Mouse (Mus musculus) neutrophil, adult 83 days (primary cell): Measurements from ENCODE around the gene Nlrp14. TPM values are rescaled to one million over a fixed set of nuclear protein-coding genes. Genes with fewer than 3 reads are reported as not detected.

Source experiments
- total RNA-seq, 2 experiments: library from RNA; stranded (reverse); gene quantifications; one replicate each; pipeline ENCODE4 v1.2.4; 2023

The Nlrp14 gene
- total RNA-seq: not detected

DNA sequence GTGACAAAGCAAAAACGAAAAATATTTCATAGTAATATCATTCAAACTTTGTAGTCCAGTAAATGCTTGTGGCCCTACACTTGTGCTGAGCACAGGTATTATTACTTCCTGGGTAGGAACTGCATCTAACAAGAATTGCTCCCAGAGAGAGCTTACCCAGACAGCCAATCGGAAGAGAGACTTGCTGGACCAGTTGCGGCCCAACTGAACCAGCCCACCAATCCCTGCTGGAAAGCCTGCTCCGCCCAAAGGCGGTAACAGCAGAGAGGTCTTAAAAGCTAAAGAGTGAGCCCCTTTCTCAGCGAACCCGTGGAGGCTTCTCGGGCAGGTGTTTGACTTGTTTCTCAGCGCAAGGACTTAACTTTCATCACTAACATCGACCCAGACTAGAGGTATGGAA lies at the start of gene Nlrp14:
Gene Nlrp14 (plus strand): TSS at position 301 of the 400 bp plus-strand sequence.

DNA sequence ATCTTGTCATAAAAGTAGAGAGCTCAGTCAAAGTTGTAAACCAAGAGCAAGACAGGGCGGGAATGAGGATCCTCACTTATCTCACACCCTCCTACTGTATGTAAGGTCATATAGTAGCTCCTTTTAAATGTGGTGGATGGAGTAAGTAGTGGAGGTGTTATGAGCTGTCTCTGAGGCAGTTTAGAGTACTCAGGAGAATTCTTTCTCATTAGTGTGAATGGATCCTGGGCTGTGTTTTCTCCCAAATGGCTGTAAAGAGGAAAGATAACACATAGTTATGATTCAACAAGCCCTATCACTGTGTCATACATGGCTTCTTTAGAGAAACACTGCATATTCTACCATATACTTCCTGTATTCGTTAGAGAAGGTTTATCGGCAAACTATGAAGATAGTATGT lies 35.8 kb upstream of the Nlrp14 start, which contains the start of gene Olfr715:
Gene Olfr715 (minus strand): TSS at position 101 of the 400 bp plus-strand sequence.

GRCm38 (mm10) chr7:107138027-107138426 lies 28.8 kb upstream of the Nlrp14 start, which contains the start of gene Olfr716:
TSS of gene Olfr716 (plus strand) at chr7:107138327.

GRCm38 (mm10) chr7:107209204-107209860 lies 42.5 kb downstream of the Nlrp14 start, which contains the start of gene Rbmxl2:
TSS of gene Rbmxl2 (plus strand) at chr7:107209445.

Other genes starting within 250 kb of the Nlrp14 start
- under 1 TPM; 0.09 to 0.15 TPM for gene Olfr709-ps1, start 234.8 kb upstream of the Nlrp14 start, total RNA-seq
- not detected for gene Olfr710, start 218.7 kb upstream of the Nlrp14 start, total RNA-seq
- not detected for gene Olfr6, start 203.1 kb upstream of the Nlrp14 start, total RNA-seq
- gene Olfr711, start 191.5 kb upstream of the Nlrp14 start, total RNA-seq: not detected
- gene Olfr2, start 160.9 kb upstream of the Nlrp14 start, total RNA-seq: not detected
- gene Olfr713, start 135.8 kb upstream of the Nlrp14 start, total RNA-seq: not detected
- gene Olfr714, start 96.0 kb upstream of the Nlrp14 start, total RNA-seq: not detected
- not detected for gene Olfr17, start 73.8 kb upstream of the Nlrp14 start, total RNA-seq
- gene Olfr715b, start 56.6 kb upstream of the Nlrp14 start, total RNA-seq: not detected
- gene Olfr715, start 35.9 kb upstream of the Nlrp14 start, total RNA-seq: not detected
- not detected for gene Olfr716, start 28.7 kb upstream of the Nlrp14 start, total RNA-seq
- gene Rbmxl2, start 42.5 kb downstream of the Nlrp14 start, total RNA-seq: not detected
- not detected for gene Syt9, start 203.7 kb downstream of the Nlrp14 start, total RNA-seq